Mouse (Mus musculus): ENCODE data around the gene Spata17. TPM values are rescaled to one million over a fixed set of nuclear protein-coding genes. Genes with fewer than 3 reads are reported as not detected.

Spata17 gene
- polyA plus RNA-seq, 1 experiment, result 0.74 TPM

DNA sequence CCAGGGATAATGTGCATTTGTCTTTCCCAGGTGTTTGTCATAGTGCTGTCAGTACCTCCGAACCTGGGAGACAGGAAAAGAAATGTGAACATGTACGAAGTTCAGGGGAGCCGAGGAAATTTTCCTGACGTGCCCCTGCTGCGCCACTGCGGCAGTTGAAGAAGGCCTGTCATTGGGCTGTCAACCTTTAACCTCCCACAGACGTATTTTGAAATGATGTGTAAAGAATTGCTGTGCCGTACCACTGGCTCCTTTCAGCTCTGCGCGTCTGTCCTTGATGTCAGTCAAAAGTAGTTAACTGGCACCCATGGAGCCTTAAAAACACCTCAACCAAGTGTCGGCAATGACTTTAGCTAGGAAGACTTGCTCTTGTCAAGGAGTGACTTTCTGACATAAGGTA, 205.2 kb downstream of the Spata17 start:
- H3K4me1 ChIP-seq (ENCODE audit: control insufficient read depth, insufficient read depth, low read length), result no peaks in the 10 kb centered on the region; the same call in 1 of the 2 replicates
- H3K27me3 ChIP-seq (ENCODE audit: control insufficient read depth, insufficient read depth, low read length), result no peaks in the 10 kb centered on the region
- WGBS, result 83% methylated on average over 11 of the region's 11 CpGs
- DNase-seq, result no peak
- no peak overlapping the region for H3K4me3 ChIP-seq (replicated peaks; ENCODE audit: insufficient read depth, low read depth, low read length)
- no peak overlapping the region for H3K27ac ChIP-seq (ENCODE audit: insufficient read depth, low read length)
- TF ChIP-seq POLR2A (IDR thresholded peaks at IDR 0.05; ENCODE audit: borderline replicate concordance, insufficient read depth, low read length), result no peak
- no peak for TF ChIP-seq CTCF (IDR thresholded peaks at IDR 0.05; ENCODE audit: borderline replicate concordance, insufficient read depth, low read depth, low read length)

DNA sequence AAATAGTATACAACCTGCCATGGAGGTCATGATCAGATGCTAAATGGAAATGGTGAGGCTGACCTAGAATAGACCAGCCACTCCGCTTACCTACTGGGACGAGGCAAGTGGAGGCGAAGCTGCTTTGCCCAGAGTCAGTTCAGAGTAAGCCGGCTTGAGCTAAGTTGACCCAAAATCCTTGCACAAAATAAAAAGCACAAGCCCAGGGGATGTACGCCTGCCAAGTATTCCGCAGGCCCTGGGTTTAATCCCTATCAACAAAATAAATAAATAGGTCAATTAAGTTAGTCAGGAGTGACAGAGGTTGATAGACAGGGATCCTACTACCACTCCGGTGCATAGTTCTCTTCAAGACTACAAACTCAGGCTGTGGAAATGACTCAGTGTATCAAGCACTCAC, 207.0 kb downstream of the Spata17 start:
- 80% methylated on average over 7 of the region's 7 CpGs for WGBS
- no peak for TF ChIP-seq POLR2A (IDR thresholded peaks at IDR 0.05; ENCODE audit: borderline replicate concordance, insufficient read depth, low read length)
- TF ChIP-seq CTCF (IDR thresholded peaks at IDR 0.05; ENCODE audit: borderline replicate concordance, insufficient read depth, low read depth, low read length), result no peak
- H3K27me3 ChIP-seq (ENCODE audit: control insufficient read depth, insufficient read depth, low read length), result no peaks in the 10 kb centered on the region
- no peak for DNase-seq
- no peak overlapping the region for H3K4me3 ChIP-seq (replicated peaks; ENCODE audit: insufficient read depth, low read depth, low read length)
- no peak overlapping the region for H3K27ac ChIP-seq (ENCODE audit: insufficient read depth, low read length)
- no peaks in the 10 kb centered on the region for H3K4me1 ChIP-seq (ENCODE audit: control insufficient read depth, insufficient read depth, low read length)

GRCm38 (mm10) chr1:187006227-187006925, 208.9 kb downstream of the Spata17 start:
- no peak for DNase-seq
- WGBS, result 44% methylated on average over 14 of the region's 14 CpGs
- Histone ChIP-seq H3K4me3 (replicated peaks; ENCODE audit: insufficient read depth, low read depth, low read length) (no peak overlapping the region), H3K4me1 (ENCODE audit: control insufficient read depth, insufficient read depth, low read length) (no peaks in the 10 kb centered on the region), H3K27me3 (ENCODE audit: control insufficient read depth, insufficient read depth, low read length) (no peaks in the 10 kb centered on the region), H3K27ac (ENCODE audit: insufficient read depth, low read length) (no peak overlapping the region)
- no peak for TF ChIP-seq POLR2A (IDR thresholded peaks at IDR 0.05; ENCODE audit: borderline replicate concordance, insufficient read depth, low read length)

DNA sequence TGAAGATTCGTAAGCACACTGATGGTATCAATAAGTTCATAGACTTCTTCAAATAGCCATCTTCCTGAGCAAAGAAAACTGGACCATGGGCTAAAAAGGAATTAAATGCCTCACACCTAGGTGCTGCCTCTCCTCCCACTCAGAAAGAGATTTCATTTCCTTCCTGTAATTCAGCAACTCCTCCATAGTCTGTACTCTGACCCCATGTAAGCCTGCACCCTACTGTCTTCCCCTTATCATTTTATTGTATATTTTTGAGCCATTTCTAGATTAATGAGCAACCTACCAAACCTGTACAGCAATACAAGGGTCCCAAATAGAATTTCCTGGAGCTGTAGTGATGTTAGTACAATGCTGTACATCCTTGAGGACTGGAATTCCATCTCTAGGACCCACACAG, 211.0 kb downstream of the Spata17 start:
- H3K4me3 ChIP-seq (replicated peaks; ENCODE audit: insufficient read depth, low read depth, low read length), result no peak overlapping the region
- H3K27ac ChIP-seq (ENCODE audit: insufficient read depth, low read length), result no peak overlapping the region
- no peak for DNase-seq
- no peaks in the 10 kb centered on the region for H3K4me1 ChIP-seq (ENCODE audit: control insufficient read depth, insufficient read depth, low read length)
- TF ChIP-seq POLR2A (IDR thresholded peaks at IDR 0.05; ENCODE audit: borderline replicate concordance, insufficient read depth, low read length) (no peak), CTCF (IDR thresholded peaks at IDR 0.05; ENCODE audit: borderline replicate concordance, insufficient read depth, low read depth, low read length) (no peak)
- 97% methylated on average over 1 of the region's 1 CpGs for WGBS
- no peaks in the 10 kb centered on the region for H3K27me3 ChIP-seq (ENCODE audit: control insufficient read depth, insufficient read depth, low read length)

DNA sequence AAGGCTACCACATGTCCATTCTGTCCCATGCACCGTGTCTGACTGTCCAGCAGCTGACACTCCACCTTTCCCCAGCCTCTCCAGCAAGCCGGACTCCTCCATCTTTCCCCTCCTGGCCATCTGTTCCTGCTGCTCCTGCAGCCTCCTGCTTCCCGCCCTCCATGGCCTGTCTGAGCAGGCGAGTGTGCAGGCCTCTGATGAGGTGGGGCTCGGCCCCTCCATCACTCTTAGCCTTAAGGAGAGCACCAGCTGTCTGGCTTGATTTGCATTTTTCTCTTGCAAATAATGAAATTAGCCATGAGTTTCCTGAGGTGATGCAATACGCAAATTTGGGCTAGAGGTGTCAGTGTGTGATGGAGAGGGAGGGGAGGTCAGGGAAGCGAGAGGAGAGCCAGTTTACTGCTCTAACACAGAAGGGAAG, 211.8 kb downstream of the Spata17 start:
- Histone ChIP-seq H3K4me3 (replicated peaks; ENCODE audit: insufficient read depth, low read depth, low read length) (no peak overlapping the region), H3K27ac (ENCODE audit: insufficient read depth, low read length) (no peak overlapping the region), H3K4me1 (ENCODE audit: control insufficient read depth, insufficient read depth, low read length) (no peaks in the 10 kb centered on the region), H3K27me3 (ENCODE audit: control insufficient read depth, insufficient read depth, low read length) (no peaks in the 10 kb centered on the region)
- peak; percentile 17 to 44 for DNase-seq
- WGBS, result 19% methylated on average over 7 of the region's 7 CpGs
- TF ChIP-seq CTCF (IDR thresholded peaks at IDR 0.05; ENCODE audit: borderline replicate concordance, insufficient read depth, low read depth, low read length), result no peak
- no peak for TF ChIP-seq POLR2A (IDR thresholded peaks at IDR 0.05; ENCODE audit: borderline replicate concordance, insufficient read depth, low read length)

DNA sequence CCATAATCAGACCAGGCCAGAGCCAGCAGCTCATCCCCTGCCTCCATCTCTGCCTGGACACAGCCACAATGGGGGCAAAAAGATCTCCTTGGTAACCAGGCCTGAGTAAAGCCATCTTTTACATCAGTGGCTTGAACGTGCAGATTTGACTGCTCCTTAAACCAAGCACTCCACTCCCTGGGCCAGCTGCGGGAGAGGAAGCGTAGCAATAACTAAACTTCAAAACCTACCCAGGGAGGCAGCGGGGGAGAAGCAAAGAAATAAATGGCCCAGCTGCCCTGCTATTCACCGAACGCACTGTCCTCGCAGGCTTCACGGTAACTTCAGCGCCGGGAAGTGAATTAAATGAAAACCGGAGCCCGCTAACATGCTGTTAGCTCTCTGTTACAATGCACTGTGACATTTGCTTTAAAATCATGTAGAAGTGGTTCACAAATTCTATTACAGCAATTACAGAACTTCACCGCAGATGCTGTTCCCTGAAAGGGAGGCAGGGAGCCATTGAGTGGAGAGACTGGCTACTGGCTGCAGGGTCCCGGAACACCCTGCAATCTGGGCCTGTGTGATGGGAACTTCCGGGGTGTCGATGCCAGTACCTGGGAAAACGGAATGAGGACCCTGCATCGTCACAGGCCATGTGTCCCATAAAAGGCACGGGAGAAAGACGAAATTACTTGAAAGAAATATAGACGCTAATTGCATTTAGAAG, 217.5 kb downstream of the Spata17 start:
- no peak for TF ChIP-seq CTCF (IDR thresholded peaks at IDR 0.05; ENCODE audit: borderline replicate concordance, insufficient read depth, low read depth, low read length)
- no peak for TF ChIP-seq POLR2A (IDR thresholded peaks at IDR 0.05; ENCODE audit: borderline replicate concordance, insufficient read depth, low read length)
- Histone ChIP-seq H3K27ac (ENCODE audit: insufficient read depth, low read length) (no peak overlapping the region), H3K27me3 (ENCODE audit: control insufficient read depth, insufficient read depth, low read length) (no peaks in the 10 kb centered on the region), H3K4me1 (ENCODE audit: control insufficient read depth, insufficient read depth, low read length) (no peaks in the 10 kb centered on the region), H3K4me3 (replicated peaks; ENCODE audit: insufficient read depth, low read depth, low read length) (no peak overlapping the region)
- no peak for DNase-seq
- 64% methylated on average over 21 of the region's 21 CpGs for WGBS

Other genes with a start within 250 kb of the Spata17 start
- 0.08 TPM in 1 of 2 replicates, not detected in the other for gene D1Pas1, start 248.0 kb downstream of the Spata17 start, polyA plus RNA-seq (2012; rRNA removed)
- gene Gpatch2, start within 50 bp of the Spata17 start, polyA plus RNA-seq (2012; rRNA removed), result 15.4 and 17.1 TPM in 2 replicates

All from cerebellum, adult 2 months (tissue).